Mouse (Mus musculus): ENCODE results near the gene Son. TPM values are rescaled to one million over a fixed set of nuclear protein-coding genes. Genes with fewer than 3 reads are reported as not detected.

Son gene
- polyA plus RNA-seq, 1 experiment from 2014 or later: 151 TPM

DNA sequence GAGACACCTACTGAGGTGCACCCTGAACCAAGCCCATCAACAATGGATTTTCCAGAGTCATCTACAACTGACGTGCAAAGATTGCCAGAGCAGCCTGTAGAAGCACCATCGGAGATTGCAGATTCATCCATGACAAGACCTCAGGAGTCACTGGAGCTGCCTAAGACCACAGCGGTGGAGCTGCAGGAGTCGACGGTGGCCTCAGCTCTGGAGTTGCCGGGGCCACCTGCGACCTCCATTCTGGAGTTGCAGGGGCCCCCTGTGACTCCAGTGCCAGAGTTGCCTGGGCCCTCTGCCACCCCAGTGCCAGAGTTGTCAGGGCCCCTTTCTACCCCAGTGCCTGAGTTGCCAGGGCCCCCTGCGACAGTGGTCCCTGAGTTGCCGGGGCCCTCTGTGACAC is 8.0 kb downstream of the Son start:
- no peak for ATAC-seq
- no peak for DNase-seq (ENCODE audit: low read depth, low spot score)
- no peaks in the 10 kb centered on the region for H3K27me3 ChIP-seq
- POLR2A ChIA-PET: interaction anchor here (0.7 kb wide), 1 partner anchor 12 kb away, joined by 3 read pairs; no protein-coding TSS in a partner anchor
- CTCF ChIA-PET: no interaction called here
- TF ChIP-seq CTCF (IDR thresholded peaks at IDR 0.05): no peak
- in situ Hi-C loops (cut with MboI; ENCODE audit: low pct_unique_long_range_greater_than_20kb): no loop called here

DNA sequence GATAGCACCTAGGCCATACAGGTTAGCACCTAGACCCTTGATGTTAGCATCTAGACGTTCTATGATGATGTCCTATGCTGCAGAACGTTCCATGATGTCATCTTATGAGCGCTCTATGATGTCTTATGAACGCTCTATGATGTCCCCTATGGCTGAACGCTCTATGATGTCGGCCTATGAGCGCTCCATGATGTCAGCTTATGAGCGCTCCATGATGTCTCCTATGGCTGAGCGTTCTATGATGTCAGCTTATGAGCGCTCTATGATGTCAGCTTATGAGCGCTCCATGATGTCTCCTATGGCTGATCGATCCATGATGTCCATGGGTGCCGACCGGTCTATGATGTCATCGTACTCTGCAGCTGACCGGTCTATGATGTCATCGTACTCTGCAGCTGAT is 10.0 kb downstream of the Son start:
- no peak for TF ChIP-seq CTCF (IDR thresholded peaks at IDR 0.05)
- POLR2A ChIA-PET: interaction anchor here (0.6 to 1.5 kb wide), 2 partner anchors 10 to 68 kb away, joined by 4 to 5 read pairs; partner anchors contain the start of gene Son
- DNase-seq (ENCODE audit: low read depth, low spot score) (no peak), ATAC-seq (no peak)
- CTCF ChIA-PET: no interaction called here
- H3K27me3 ChIP-seq: no peaks in the 10 kb centered on the region
- in situ Hi-C loops (cut with MboI; ENCODE audit: low pct_unique_long_range_greater_than_20kb): no loop called here

DNA sequence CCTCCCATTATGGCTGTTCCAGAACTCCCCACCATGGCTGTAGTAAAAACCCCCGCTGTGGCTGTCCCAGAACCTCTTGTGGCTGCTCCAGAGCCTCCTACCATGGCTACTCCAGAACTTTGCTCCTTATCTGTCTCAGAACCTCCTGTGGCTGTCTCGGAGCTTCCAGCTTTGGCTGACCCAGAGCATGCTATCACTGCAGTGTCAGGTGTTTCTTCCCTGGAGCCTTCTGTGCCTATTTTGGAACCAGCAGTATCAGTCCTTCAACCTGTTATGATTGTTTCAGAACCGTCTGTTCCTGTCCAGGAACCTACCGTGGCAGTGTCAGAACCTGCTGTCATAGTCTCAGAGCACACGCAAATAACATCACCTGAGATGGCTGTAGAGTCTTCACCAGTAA is 11.2 kb downstream of the Son start:
- ATAC-seq (no peak), DNase-seq (ENCODE audit: low read depth, low spot score) (no peak)
- in situ Hi-C loops (cut with MboI; ENCODE audit: low pct_unique_long_range_greater_than_20kb): no loop called here
- no peak for TF ChIP-seq CTCF (IDR thresholded peaks at IDR 0.05)
- ChIA-PET POLR2A (no interaction called here), CTCF (no interaction called here)
- H3K27me3 ChIP-seq: no peaks in the 10 kb centered on the region

DNA sequence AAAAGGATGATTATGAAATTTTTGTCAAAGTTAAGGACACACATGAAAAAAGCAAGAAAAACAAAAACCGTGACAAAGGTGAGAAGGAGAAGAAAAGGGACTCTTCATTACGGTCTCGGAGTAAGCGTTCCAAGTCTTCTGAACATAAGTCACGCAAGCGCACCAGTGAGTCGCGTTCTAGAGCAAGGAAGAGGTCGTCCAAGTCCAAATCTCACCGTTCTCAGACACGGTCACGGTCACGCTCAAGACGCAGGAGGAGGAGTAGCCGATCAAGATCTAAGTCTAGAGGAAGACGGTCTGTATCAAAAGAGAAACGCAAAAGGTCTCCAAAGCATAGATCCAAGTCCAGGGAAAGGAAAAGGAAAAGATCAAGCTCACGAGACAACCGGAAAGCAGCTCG is 12.5 kb downstream of the Son start:
- no peak for TF ChIP-seq CTCF (IDR thresholded peaks at IDR 0.05)
- no peaks in the 10 kb centered on the region for H3K27me3 ChIP-seq
- in situ Hi-C loops (cut with MboI; ENCODE audit: low pct_unique_long_range_greater_than_20kb): no loop called here
- ChIA-PET CTCF (interaction anchor here (1.1 kb wide), 1 partner anchor 11 kb away, joined by 3 read pairs; no protein-coding TSS in a partner anchor), POLR2A (no interaction called here)
- ATAC-seq (no peak), DNase-seq (ENCODE audit: low read depth, low spot score) (no peak)

DNA sequence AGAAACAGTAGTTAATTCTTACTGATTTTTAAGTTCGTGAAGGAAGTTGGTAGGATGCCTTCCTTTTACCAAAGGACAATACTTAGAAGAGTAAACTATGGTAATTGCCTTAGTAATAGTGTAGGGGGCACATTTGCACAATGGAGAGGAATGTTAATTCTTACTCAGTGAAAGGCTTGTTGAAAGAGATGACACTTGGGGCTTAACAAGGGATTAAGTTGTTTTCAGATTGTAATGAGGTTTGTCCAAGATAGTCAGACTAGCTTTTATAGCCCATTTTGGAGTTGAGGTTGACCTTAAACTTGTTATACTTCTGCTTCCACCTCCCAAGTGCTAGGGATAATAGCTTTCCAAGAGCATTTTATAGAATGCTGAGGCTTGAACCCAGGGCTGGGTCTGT is 14.1 kb downstream of the Son start:
- H3K27me3 ChIP-seq: no peaks in the 10 kb centered on the region
- ChIA-PET POLR2A (interaction anchor here (1.0 to 1.8 kb wide), 2 partner anchors 10 to 14 kb away, joined by 5 to 7 read pairs; partner anchors contain the start of gene Son), CTCF (interaction anchor here (1.5 to 4.0 kb wide), 2 partner anchors 15 to 19 kb away, joined by 6 to 9 read pairs; no protein-coding TSS in a partner anchor)
- DNase-seq (ENCODE audit: low read depth, low spot score) (no peak), ATAC-seq (no peak)
- TF ChIP-seq CTCF (IDR thresholded peaks at IDR 0.05): no peak
- in situ Hi-C loops (cut with MboI; ENCODE audit: low pct_unique_long_range_greater_than_20kb): no loop called here

DNA sequence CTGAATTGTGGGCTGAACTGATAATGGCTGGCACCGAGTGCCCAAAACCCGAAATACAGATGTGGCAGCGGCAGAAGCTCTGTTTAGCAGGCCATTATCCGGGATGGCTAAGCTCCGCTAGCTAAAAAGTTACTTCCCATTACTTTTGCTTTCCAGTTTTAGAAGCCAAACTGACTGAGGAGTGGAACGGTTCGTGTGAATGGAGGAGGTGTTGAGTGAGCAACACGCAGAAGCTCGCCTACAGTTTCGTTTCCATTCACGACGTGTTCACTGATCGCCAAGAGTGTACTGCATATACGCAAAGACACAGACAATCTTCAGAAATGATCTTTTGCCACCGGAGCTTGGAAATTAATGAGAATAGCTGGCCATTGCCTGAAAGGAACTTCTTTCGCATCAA is 15.0 kb downstream of the Son start:
- ATAC-seq (no peak), DNase-seq (ENCODE audit: low read depth, low spot score) (no peak)
- ChIA-PET POLR2A (interaction anchor here (0.7 to 1.8 kb wide), 3 partner anchors 11 to 252 kb away, joined by 3 to 7 read pairs (median 5); partner anchors contain the start of gene Son), CTCF (interaction anchor here (1.5 to 4.0 kb wide), 2 partner anchors 14 to 18 kb away, joined by 6 to 9 read pairs; no protein-coding TSS in a partner anchor)
- TF ChIP-seq CTCF (IDR thresholded peaks at IDR 0.05): no peak
- H3K27me3 ChIP-seq: no peaks in the 10 kb centered on the region
- in situ Hi-C loops (cut with MboI; ENCODE audit: low pct_unique_long_range_greater_than_20kb): no loop called here

DNA sequence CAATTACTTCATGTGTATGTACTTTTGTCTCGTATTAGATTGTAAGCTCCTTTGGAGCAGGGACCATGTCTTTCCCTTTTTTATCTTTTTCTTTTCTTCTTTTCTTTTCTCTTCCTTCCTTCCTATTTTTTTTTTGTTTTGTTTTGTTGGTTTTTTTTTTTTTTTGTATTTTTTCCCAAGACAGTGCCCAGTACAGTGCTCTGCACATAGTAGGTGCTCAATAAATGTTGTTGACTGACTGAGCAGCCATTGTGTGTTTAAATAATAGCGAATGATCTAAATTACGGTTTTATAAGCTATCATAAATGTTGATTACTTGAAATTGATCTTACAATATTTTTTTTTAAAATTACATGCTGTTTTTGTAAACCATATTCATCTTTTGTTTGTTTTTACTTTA is 16.5 kb downstream of the Son start:
- ChIA-PET CTCF (interaction anchor here (4.0 kb wide), 1 partner anchor 13 kb away, joined by 9 read pairs; no protein-coding TSS in a partner anchor), POLR2A (interaction anchor here (0.6 kb wide), 1 partner anchor 13 kb away, joined by 4 read pairs; no protein-coding TSS in a partner anchor)
- in situ Hi-C loops (cut with MboI; ENCODE audit: low pct_unique_long_range_greater_than_20kb): no loop called here
- DNase-seq (ENCODE audit: low read depth, low spot score): no peak
- TF ChIP-seq CTCF (IDR thresholded peaks at IDR 0.05): no peak
- no peak for ATAC-seq
- no peaks in the 10 kb centered on the region for H3K27me3 ChIP-seq

DNA sequence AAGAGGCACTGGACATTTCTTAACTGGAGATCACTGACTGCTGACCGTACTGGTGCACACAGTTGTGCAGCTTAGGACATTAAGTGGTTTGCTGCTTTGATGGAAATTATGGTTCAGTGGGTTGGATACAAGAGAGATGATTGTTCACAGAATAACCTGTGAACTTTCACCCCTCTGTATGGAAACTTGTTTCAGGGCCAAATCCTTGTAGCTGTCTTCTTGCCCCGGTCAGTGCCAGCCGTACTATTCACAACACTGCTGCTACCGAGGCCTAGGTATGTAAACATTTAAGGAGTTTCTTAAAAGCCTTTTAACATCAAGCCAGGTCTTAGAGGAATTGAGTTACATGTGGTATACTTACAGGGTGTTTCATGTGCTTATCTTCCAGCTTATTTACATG is 27.2 kb downstream of the Son start:
- no peaks in the 10 kb centered on the region for H3K27me3 ChIP-seq
- no peak for ATAC-seq
- no peak for TF ChIP-seq CTCF (IDR thresholded peaks at IDR 0.05)
- no peak for DNase-seq (ENCODE audit: low read depth, low spot score)
- in situ Hi-C loops (cut with MboI; ENCODE audit: low pct_unique_long_range_greater_than_20kb): no loop called here
- ChIA-PET POLR2A (no interaction called here), CTCF (interaction anchor here (1.9 kb wide), 1 partner anchor 11 kb away, joined by 5 read pairs; no protein-coding TSS in a partner anchor)

DNA sequence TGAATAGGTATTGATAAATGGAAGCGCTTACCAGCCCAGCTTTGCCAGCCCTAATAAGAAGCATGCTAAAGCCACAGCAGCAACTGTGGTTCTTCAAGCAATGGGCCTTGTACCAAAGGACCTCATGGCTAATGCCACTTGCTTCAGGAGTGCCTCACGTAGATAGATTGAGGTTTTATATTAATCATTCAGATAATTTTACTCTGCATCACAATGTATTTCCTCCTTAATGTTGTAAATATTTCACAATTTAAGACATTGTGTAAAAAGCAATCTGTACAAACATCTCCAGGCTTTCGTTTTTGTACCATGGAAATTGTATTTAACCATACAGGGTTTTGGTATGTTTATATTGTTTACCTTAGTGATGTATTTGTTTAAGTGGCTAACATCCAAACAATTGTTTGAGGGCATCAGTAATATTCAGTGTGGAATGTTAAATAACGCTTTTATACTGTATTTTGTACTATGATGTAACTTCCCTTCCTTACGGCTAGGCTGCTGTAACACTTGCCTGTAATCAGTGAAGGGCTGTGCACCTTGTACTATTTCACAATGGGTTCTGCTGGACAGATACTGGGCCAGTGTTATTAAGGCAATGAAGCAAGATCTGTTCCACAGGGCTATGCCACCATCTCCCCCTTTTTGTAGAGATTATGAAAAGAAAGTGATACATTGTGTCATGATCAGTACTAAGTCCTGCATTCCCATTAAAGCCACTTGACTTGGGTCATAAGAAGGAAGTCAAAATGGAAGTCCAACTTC is 31.0 kb downstream of the Son start:
- POLR2A ChIA-PET: no interaction called here
- no peaks in the 10 kb centered on the region for H3K27me3 ChIP-seq
- CTCF ChIA-PET: no interaction called here
- DNase-seq (ENCODE audit: low read depth, low spot score) (no peak), ATAC-seq (no peak)
- no peak for TF ChIP-seq CTCF (IDR thresholded peaks at IDR 0.05)
- in situ Hi-C loops (cut with MboI; ENCODE audit: low pct_unique_long_range_greater_than_20kb): no loop called here

DNA sequence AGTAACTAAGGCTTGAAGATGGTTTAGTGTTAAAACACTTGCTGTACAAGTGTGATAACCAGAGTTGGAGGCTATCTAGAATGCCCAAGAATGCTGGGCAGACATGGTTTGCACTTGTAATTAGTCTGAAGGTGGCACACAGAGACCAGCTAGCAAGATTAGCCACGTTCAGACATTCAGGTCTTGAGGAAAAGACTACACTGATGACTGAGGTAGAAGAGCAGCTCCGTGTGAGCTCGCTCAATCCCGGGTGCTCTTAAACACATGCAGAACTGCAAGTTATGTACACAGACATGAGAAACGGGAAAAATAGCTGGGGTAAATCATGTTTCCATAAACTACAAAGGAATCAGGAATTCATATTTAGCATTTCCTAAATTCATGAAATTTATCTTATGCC is 33.4 kb downstream of the Son start:
- TF ChIP-seq CTCF (IDR thresholded peaks at IDR 0.05): no peak
- no peak for DNase-seq (ENCODE audit: low read depth, low spot score)
- ATAC-seq: no peak
- CTCF ChIA-PET: interaction anchor here (1.0 to 2.1 kb wide), 2 partner anchors 12 to 18 kb away, joined by 3 to 6 read pairs; no protein-coding TSS in a partner anchor
- H3K27me3 ChIP-seq: no peaks in the 10 kb centered on the region
- in situ Hi-C loops (cut with MboI; ENCODE audit: low pct_unique_long_range_greater_than_20kb): no loop called here
- POLR2A ChIA-PET: no interaction called here

DNA sequence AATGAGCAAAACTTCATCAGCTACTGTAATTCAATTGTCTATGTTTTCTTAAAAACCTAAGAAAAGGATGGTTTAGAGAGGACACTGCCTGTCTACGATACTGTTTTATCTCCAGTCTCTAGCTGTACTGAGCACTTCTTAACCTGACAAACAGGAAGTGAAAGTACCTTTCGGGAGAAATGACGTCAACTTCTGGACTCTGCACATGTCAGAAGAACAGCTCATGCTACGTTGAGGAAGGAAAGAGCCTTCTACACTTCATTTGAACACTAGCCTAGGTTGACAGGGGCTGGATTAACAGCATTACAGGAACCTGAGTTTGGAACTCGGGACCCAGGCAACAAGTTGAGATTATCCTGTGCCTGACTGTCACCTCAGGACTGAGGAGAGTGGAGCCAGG is 38.2 kb downstream of the Son start:
- ChIA-PET CTCF (interaction anchor here (0.7 to 1.8 kb wide), 3 partner anchors 10 to 1204 kb away, joined by 3 to 8 read pairs (median 5); no protein-coding TSS in a partner anchor), POLR2A (no interaction called here)
- in situ Hi-C loops (cut with MboI; ENCODE audit: low pct_unique_long_range_greater_than_20kb): no loop called here
- H3K27me3 ChIP-seq: no peaks in the 10 kb centered on the region
- no peak for DNase-seq (ENCODE audit: low read depth, low spot score)
- ATAC-seq: no peak
- TF ChIP-seq CTCF (IDR thresholded peaks at IDR 0.05): no peak

Measured in Patski (cell line).